Mouse (Mus musculus): ENCODE measurements at regions not wholly inside any gene's neighbourhood (a gene's known extent, or its start where the extent isn't known, plus 50 kb on each side); places are given as distances from the start of the nearest gene placed in this dataset.

DNA sequence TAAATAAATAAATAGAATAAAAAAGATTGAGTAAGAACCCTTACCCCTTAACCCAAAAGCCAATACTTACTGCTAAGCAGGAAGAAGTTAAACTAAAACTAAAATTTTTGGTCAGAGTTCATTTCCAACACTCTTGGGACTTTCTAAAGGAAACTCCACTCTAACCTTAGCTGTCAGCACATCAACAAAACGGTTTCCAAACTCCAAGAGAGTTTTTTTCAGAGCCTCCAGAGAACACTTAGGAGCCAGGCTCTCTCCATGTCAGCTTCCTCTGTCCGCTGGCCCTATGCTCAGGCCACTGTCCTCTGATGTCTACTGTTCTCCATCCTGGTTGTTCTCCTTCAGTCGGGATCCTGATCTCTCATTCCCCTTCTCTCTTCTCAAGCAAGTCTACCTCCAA is 241.1 kb upstream of the Nt5e start:
- TF ChIP-seq CTCF (IDR thresholded peaks at IDR 0.05 in 2 of 3, conservative IDR thresholded peaks at IDR 0.05 in 1 of 3; ENCODE audit: control insufficient read depth in 1 of 3, insufficient read depth in 1 of 3, low read depth in 2 of 3, low read length in 3 of 3, poor library complexity in 1 of 3, severe bottlenecking in 1 of 3) (no peak), SMC3 (IDR thresholded peaks at IDR 0.05; ENCODE audit: low read depth, low read length) (no peak), GATA1 (IDR thresholded peaks at IDR 0.05; ENCODE audit: low read depth, low read length) (no peak), EP300 (IDR thresholded peaks at IDR 0.05; ENCODE audit: low read depth in 1 of 2, low read length in 2 of 2) (no peak), POLR2A (IDR thresholded peaks at IDR 0.05; ENCODE audit: control insufficient read depth in 1 of 2, insufficient read depth in 1 of 2, low read depth in 1 of 2, low read length in 2 of 2, poor library complexity in 1 of 2) (no peak), MAX (IDR thresholded peaks at IDR 0.05; ENCODE audit: low read length) (no peak), MEF2A (IDR thresholded peaks at IDR 0.05; ENCODE audit: extremely low read depth, insufficient replicate concordance, low read depth, low read length, poor library complexity, severe bottlenecking) (no peak), HCFC1 (IDR thresholded peaks at IDR 0.05; ENCODE audit: low read depth, low read length) (no peak)
